Mouse (Mus musculus) urinary bladder, postnatal 14 days (tissue): Measurements from ENCODE around the gene Scrt2.
"Not testable (repeated sequence)": the region's sequence is repeated elsewhere in the genome, so short reads cannot be mapped to it uniquely, and the experiment has no call there.

ENCODE experiments used
- DNase-seq: peaks from one replicate; pipeline ENCODE4 v3.0.0; 2021; ENCODE audit warnings: low spot score

Gene Scrt2

DNA sequence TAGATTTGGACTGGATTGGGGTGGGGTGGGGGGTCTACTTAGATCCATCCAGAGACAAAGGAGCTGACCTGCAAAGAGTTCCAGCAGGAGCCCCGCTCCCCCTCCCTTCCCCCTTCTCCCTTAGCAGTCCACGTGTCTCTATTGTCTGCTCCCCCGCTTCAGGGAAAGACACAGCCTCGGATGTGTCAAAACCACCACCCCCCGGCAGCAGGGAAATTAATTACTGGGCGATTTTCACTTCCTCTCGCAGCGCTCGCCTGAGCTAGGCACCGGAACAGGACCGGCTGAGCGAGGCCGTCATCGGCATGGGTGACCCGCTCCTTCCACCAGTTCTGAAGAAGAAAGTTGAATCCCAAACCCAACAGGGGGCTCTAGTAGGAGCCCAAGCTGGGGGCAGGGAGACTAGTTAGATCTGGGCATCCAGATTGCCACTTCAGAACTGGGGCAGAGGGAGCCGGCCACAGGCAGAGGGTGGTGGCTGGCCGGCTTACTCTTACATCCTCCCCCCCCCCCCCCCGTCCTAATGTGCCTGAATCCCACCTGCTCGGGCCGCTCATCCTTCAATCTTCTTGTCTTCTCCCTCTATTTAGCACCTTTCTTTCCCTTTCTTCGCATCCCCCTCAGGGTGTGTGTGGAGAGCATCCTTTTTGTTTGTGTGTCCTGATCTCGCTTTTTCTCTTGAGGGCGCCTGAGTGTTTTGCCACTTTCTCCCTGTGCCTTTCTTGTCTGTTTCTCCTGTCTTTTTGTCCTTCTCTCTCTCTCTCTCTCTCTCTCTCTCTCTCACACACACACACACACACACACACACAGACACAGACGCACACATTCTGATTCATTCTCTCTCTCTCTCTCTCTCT is at the start of gene Scrt2:
Scrt2 (plus strand) TSS at position 845 of the 857 bp plus-strand sequence.
- no peak for DNase-seq

DNA sequence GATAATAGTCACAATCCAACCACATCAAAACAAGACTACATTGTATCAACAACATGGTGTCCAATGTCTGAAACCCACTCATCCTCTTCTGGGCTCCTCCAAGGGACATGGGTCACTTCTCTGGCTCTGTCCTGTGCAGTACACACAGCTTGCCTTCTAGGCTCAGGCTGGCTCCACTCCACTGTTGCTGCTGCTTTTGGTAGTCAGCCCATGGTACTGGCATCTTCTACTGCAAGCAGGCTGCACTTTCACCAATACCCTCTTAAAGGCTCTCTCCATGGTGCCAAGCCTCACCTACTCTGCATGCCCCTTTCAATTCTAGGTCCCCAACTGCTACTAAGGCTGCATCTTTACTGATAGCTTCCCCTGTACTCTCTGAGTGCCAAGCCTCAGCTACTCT is 41.2 kb upstream of the Scrt2 start:
- no peak for DNase-seq

DNA sequence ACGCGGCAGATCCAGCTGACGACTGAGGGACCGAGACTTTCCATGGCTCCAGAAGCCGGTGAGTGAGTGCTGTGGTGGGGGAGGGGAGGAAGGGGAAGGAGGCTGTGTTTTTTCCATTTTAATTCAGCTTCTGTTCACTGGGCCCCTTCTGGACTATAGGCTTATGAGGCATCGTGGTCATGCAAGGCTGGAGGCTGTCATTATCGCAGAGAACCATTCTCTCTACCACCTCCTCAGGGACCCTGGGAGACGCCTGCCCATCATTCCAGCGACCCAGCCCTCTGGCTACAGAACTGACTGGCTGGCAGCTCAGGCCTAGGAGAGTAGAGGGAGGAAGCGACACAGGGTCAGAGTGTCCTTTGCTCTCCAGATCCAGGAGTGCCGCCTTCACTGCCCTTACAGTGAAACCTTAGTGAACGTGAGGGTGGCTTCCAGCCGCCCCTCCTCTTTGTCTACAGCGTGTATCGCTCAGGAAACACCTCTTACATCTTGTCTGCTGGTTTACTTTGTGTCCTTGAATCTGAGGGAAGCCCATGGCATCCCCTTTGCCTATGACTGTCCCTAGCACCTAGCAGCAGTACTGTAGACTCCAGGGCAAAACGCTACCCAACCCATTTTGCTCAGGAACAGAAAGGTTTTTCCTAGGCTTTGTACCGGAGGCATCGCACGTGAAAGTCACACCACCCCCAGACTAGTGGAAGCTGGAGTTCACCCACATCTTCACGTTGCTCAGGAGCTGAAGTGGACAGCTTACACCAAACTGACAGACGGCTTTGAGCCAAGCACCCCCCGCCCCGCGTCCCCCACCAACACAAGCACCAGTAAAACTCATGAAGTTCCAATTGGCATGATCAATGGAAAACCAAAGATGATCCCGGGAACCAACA is 34.0 kb upstream of the Scrt2 start:
- no peak for DNase-seq

DNA sequence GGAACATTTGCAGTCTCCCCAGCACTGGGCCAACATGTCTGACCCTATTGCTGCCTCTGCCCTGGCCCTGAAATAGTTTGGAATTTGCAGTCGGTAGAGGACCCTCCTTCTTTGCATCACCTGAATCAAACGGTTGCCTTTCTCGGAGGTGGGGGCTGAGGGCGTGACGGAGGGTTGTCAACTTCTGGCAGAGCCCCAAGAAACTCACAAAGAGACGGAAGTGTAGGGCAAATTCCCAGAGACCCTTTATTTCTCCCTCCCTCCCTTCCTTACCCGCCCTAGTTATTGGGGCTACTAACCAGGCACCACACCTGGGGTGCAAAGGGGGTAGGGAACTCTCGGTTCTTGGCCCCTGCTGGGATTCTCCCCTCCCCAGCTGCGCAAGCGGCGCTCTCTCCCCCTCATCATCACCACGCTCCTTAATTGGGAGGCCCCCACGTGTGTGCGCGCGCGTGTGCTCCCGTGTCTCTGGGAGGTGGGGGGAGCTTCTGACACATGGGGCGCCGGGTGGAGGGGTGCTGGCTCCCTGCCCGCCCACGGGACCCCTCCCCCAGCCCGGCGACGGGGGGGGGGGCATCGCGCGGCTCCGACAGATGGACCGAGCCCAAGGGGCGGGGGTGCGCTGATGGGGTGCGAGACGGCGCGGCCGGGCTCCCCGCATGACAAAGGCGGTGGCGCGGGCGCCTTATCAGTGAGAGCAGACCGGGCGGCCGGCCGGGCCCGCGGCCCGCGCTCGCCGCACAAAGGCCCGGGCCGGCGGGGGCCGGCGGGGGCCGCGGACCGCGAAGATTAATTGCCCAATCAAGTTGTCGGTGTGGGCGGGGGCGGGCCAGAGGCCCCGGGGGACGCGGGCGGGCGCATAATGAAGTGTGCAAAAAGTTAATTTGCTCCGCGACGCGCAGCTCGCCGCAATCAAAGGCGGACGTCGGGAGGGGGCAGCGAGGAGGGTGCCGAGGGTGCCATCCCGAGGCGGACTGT is 33.0 kb upstream of the Scrt2 start:
- no peak for DNase-seq

DNA sequence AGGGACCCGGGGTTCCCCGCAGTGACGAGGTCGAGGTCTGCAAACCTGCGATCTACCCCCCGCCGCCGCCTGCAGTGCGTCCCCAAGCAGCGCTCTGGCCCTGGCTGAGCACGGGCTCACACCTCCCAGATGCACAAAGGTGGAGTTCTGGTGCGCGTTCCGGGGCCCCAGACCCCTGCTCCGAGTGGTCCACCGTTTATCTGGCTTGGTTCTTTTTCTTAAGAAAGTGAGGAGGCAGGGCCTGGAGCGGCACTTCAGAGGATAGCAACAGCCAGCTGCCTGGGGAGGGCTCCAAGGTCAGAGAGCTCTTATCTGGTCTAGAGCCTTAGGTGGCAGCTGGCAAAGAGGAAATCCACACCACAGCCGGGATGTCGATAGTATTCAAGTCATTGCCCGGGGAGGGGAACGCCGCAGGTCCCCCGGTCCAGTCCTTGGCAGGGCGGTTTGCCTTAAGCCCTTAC is 32.3 kb upstream of the Scrt2 start:
- no peak for DNase-seq

DNA sequence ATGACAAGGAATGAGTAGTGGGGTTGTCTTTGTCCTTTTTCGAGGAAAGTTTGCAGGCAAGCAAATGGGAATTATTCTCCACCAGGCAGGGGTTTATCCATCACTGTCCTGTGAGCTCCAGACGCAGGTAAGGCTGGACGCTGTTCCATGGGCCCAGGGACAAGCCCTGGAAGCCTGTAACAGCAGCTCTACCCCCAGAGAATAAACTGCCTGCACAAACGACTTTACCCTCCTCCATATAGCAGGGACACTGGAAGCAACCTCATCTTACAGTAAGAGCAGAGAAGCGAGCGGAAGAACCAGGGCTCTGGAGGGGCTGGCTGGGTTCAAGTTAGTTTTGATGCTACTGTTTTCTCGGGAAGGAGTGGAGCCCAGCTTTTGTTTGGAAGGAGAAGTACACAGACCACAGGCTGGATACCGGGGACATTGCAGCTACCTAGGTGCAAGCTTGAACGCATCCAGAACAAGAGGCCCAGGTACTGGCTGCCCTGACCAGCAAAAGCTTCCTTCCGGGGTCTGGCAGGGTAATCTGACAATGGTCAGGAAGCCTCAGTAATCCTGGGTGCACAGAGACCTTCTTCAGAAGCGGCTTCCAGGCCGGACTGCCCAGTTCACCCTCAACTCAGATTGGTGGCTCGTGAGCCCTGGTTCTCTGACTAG is 31.6 kb upstream of the Scrt2 start:
- no peak for DNase-seq

DNA sequence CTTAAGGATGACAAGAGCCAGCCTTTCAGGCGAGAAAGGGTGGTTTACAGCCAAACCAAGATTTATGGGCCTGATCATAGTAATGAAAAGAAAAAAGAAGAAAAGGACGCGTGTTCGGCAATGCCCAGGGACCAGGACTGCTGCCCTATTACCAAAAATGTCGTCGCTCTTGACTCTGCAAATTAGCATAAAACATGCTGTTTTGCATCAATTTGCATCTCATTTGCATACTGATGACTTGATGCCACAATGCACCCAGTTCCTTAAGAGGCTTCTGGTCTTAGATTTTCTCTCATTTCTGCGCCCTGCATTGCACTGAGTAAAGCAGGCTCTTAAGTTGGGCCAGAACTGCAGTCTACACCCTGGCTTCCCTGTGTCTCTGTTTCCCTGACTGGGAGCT is 31.0 kb upstream of the Scrt2 start:
- no peak for DNase-seq

DNA sequence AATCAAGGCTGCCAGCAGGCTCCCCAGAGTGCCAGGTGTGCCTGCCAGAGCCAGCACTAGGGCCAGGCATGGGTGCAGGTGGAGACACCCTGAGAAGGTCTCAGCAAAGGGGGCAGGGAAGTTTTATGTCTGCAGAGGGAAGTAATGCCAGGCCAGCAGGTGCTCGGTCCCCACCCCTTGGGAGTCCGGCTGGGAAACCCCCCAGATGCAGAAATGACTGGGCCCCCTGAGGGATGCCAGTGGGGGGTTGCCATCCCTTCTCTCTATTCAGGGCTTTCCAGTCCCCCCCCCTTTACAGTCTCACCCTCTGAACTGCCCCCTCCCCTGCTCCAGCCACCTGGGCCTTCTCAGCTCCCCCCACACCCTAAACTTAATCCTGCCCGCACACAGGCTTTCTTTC is 29.3 kb upstream of the Scrt2 start:
- DNase-seq = no peak

DNA sequence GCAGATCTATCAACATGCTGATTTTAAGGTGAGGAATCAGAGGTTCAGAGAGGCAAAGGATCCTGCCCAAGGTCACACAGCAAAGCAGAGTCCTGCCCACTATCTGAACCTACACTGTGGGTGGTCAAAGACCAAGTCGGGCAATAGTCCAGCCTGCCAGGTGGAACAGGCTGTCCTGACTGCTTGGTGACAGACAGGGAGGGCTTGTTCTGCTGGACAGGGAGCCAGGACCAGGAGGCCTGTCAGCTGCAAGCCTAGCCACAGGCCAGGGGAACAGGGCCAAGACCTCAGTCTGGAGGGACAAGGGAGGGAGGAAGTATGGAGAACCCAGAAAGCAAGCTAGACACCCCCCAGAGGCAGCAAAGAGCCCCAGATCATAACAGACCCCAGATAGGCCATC is 25.9 kb upstream of the Scrt2 start:
- DNase-seq = no peak

DNA sequence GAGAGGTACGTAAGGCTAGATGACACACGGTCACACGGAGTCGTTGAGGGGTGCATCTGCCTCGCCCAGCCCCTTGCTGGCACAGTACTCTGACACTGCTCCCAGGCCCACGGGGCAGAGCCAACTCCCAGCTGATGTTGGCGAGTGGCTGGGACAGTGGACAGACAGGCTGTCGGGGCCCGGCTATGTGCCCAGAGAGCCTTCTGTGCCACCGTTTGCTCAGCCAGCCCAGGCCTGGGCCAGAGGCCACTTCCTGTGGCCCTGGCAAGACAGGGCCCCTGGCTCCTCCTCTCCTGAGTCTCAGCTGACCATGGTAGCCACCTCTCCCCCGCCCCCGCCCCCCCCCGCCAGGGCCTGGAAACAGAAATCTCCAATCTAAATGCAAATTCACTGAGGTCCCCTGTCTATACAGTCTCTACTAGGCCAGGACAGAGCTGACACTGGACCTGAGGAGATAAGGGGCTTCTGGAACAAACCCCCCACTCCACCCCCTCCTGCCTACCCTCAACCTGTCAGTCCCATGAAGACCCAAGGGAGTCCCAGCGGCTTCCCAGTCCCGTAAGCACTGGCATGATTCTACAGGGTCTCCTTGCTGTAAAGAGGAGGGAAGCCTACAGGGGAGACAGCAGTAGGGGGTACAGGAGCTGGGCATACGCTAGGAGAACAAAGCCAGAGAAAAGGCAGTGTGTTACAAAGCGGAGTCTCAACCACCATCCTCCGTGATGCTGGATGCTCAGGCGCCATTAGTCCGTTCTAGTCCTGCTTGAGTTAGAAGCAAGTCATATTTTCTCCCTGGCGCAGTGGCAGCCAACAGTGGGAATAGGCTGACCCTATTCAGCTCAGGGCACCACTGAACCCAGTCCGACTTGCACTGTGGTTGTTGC is 24.7 kb upstream of the Scrt2 start:
- DNase-seq = no peak

DNA sequence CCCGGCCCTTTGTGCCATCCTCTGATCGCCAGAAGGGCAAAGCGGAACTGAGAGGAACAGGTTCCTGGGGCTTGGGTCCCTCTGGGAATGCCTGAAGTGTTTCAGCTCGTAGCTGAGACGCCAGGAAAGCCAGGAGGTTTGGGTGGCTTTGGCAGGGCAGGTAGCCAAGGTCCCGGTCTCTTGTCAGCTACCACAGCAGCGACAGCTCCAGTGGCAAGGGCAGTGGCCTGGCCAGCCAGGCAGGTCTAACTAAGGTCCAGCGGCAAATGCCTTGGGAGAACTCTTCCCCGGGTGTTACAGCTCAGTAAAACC is 24.1 kb upstream of the Scrt2 start:
- DNase-seq = no peak

DNA sequence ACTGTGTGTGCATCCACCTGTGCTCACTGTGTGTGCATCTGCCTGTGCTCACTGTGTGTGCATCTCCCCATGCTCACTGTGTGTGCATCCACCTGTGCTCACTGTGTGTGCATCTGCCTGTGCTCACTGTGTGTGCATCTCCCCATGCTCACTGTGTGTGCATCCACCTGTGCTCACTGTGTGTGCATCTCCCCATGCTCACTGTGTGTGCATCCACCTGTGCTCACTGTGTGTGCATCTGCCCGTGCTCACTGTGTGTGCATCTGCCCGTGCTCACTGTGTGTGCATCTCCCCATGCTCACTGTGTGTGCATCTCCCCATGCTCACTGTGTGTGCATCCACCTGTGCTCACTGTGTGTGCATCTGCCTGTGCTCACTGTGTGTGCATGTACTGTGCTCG is 18.5 kb upstream of the Scrt2 start:
- DNase-seq = not testable (repeated sequence)

DNA sequence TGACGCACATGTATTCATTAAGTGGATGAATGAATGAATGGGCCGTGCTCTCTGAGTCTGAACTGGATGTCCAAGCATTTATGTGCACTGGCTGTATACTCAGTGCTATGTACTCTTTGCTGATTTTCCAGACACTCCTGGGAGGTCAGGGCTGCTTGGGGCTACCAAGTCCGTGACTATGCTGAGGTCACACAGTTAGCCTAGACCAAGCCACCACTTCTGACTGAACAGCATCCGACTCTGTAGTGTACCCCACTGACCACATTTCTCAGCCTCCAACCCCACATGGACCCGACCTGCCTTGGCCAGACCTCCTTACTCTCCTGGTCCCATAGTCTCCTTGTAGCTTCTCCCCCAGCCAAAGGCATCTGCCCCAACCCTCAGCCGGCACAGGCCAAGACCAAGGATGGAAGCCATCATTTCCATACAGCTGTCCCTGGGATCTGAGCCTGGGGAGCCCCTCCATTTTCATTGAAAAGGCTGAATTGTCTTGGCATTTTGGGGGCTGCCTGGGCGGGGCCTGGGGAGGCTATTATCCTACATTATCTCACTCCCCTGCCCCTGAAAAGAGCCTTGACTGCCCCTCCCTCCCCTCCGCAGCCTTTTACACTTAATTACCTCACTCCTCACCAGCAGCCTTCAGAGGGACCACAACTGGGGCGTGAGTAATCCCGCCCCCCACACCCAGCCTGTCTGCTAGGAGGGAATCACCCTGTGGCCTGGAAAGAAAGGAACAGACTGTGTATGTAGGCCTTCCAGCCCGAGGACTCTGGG is 12.5 kb upstream of the Scrt2 start:
- no peak for DNase-seq

DNA sequence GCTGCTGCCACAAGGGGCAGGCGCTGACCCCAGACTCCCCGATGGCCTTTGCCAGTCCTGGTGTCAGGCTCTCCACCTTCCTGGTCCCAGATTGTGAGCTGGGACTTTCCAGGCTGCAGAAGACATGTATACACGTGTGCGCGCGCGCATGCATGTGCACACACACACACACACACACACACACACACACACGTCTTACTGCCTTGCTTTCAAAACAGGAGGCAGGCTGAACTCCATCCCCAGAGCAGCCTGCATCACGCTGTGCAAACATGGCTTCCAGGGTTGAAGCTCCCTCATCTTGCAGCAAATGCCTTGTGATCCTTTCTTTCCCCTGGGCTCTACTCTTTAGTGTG is 11.9 kb upstream of the Scrt2 start:
- DNase-seq = no peak

DNA sequence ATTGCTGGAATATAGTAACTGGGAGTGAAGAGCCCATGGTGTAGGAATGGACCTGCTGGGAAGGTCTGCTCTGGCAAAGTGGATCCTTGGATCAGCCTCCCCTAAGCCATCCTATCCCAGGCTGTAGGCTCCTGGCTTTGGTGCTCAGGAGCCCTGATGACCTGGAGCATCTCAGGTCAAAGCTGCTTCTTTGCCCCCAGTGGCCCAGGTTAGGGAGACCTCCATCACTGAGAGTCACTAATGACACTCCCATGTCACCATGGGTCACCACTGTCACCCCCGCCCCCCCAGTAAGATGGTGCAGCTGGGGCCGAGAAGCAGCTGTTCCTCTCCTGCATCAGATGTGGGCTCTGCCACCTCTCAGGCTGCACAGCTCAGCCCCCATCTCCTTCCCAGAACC is 11.4 kb upstream of the Scrt2 start:
- DNase-seq = no peak

DNA sequence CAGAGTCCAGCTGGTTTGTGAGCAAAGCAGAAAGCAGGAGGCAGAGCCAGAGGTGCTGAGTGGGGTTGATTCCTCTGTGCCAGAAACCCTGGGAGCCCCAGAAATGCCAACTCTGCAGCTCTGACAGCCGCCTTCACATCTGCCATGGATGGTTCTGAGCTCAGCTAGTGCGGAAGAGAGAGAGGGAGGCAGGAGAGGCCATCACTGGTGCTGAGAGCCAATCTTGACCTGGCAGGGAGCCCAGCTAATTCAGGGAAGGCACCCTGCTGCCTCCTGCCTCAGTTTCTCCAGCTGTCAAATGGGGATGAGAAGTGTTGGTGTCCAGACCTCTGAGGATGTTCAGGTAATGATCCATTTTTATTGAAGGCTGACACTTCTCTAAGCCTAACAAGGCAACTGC is 6.8 kb upstream of the Scrt2 start:
- no peak for DNase-seq

DNA sequence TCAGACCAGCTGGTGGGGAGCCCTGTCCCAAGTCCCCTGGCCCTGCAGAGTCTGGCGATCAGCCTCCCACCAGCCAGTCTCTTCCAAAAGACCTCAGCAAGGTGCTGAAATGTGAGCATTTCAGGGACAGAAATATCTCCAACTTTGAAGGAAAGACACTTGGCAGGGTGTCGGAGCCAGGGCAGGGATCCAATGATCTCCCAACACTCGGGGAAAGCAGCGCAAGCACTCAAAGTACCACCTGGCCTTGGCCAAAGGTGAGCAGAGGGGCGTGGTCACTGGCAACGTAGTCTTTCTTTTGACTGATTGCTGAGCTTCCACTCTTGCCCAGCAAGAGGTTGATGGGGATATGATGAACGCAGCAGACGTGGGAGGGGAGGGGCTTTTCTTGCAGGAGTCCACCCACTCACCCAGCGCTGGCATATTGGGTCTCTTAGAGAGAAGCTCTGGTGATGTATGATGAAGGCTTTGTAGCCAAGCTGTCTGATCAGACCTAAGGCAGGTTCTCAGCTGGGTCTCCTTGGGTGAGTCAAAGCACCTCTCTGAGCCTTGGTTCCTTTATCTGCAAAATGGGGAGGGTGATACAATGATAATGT is 5.9 kb upstream of the Scrt2 start:
- no peak for DNase-seq

DNA sequence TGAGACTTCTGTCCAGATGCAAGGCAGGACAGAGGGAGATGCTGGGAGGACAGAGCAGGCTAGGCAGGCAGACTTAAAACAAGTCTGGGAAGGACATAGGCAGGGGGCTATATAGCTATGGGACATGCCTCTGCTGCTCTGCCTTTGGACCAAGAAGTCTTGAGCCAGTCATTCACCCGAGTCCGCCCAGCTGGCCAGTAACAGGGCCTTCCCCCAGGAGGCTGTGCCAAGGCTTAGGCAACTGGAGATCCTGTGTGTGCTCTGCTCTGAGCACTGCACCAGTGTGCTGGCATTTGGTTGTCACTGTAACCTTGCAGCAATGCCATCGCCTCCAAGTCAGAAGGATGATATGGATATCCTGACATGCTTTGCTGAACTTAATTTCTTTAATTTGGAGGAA is 4.0 kb upstream of the Scrt2 start:
- DNase-seq = no peak

DNA sequence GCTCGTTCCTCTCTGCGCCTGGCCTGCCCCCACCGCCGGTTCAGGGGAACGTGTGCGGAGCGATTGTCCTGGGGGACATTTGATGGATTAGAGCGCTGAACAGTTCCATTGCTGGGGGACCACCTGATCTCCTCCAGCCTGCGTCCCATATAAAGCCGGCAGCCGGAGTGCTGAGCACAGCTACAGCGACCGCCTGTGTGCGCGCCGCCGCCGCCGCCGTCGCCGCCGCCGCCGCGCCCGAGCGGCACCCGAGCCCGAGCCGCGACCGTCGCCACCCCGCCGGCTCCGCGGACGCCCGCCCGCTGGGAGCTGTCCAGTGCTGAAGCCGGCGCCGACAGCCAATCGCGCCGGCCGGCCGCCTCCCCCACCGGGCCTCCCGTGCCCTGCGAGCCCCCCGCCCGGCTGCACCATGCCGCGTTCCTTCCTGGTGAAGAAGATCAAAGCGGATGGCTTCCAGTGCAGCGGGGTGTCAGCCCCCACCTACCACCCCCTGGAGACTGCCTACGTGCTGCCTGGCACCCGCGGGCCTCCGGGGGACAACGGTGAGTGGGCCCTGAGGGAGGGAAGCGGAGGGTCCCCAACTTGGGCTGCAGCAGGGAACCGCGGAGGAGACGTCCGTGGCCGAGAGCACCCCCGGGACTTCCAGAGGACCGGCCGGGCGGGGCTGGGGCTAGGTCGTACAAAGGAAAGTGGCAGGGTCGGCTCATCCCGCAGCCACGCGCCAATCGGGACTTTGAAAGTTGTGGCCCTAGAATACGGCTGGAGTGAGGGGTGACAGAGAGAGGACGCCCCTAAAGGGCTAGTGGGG is 516 bp downstream of the Scrt2 start:
- peak; percentile 84 for DNase-seq
